Mouse (Mus musculus) right cerebral cortex, postnatal 14 days (tissue): ENCODE data around the gene G430095P16Rik.

ENCODE experiments used
- DNase-seq: peaks from one replicate; pipeline ENCODE4 v3.0.0; 2022

G430095P16Rik gene

GRCm38 (mm10) chr8:84772628-84773027 lies 49.8 kb downstream of the G430095P16Rik start:
- DNase-seq: no peak

- no peak for DNase-seq
Measured at GRCm38 (mm10) chr8:84773304-84773703, 50.5 kb downstream of the G430095P16Rik start.

GRCm38 (mm10) chr8:84773833-84774232 lies 51.0 kb downstream of the G430095P16Rik start:
- DNase-seq: peak; percentile 76

- peak; percentile 58 for DNase-seq
Measured at GRCm38 (mm10) chr8:84774473-84774911, 51.7 kb downstream of the G430095P16Rik start.

- peak; percentile 46 for DNase-seq
Measured at GRCm38 (mm10) chr8:84775105-84775591, 52.3 kb downstream of the G430095P16Rik start.

- DNase-seq: no peak
Measured at GRCm38 (mm10) chr8:84775621-84776113, 52.9 kb downstream of the G430095P16Rik start.
